Mouse (Mus musculus) erythroblast, embryonic 14.5 days (primary cell): Measurements from ENCODE around the gene Rnf207.

Experiments used
- GATA1 ChIP-seq: IDR thresholded peaks from 2 replicates; pipeline ENCODE4 v1.6.1; 2012; ENCODE audit warnings: low read length, inconsistent platforms, mixed read lengths
- TAL1 ChIP-seq: IDR thresholded peaks from 3 replicates; pipeline ENCODE4 v1.6.1; 2012; ENCODE audit warnings: low read length, inconsistent platforms, mixed read lengths

GRCm38 (mm10) chr4:152332952-152333351 lies 14.2 kb upstream of the Rnf207 start:
- TF ChIP-seq GATA1: no peak
- TF ChIP-seq TAL1: no peak
